Mouse (Mus musculus) ES-E14 (cell line): Measurements from ENCODE around the gene Mical2. TPM values are rescaled to one million over a fixed set of nuclear protein-coding genes. Genes with fewer than 3 reads are reported as not detected.

Experiments used
- DNase-seq: peaks from one replicate; pipeline ENCODE4 v3.0.0-alpha.2; 2013; ENCODE audit warnings: low read depth, low spot score
- H3K27ac ChIP-seq: 2 replicates; pipeline ENCODE4 v1.5.1; 2012; ENCODE audit warnings: low read depth, mild to moderate bottlenecking, low read length, moderate library complexity, mixed read lengths; ENCODE audit not compliant: poor library complexity, insufficient read depth, severe bottlenecking
- H3K36me3 ChIP-seq: 2 replicates; pipeline ENCODE4 v1.6.1; 2012; ENCODE audit warnings: mild to moderate bottlenecking, low read length, moderate library complexity, mixed read lengths; ENCODE audit not compliant: control insufficient read depth, poor library complexity, insufficient read depth, severe bottlenecking
- H3K4me1 ChIP-seq, 2 experiments: fragments of 150-350 bp in 1 of 2; sonication (generic) in 1 of 2; 2 replicates each; pipeline ENCODE4 v1.6.1; 2012; ENCODE audit warnings: low read length in 2 of 2, mild to moderate bottlenecking in 1 of 2, mixed read lengths in 1 of 2; ENCODE audit not compliant: control insufficient read depth in 2 of 2, insufficient read depth in 2 of 2, poor library complexity in 1 of 2
- H3K4me3 ChIP-seq, 2 experiments: fragments of 150-350 bp in 1 of 2; sonication (generic) in 1 of 2; 2 replicates each; pipeline ENCODE4 v1.5.1; 2012; ENCODE audit warnings: low read length in 2 of 2, low read depth in 1 of 2, mild to moderate bottlenecking in 1 of 2, mixed read lengths in 1 of 2; ENCODE audit not compliant: insufficient read depth in 1 of 2, poor library complexity in 1 of 2, severe bottlenecking in 1 of 2
- H3K9ac ChIP-seq: 2 replicates; pipeline ENCODE4 v1.6.1; 2012; ENCODE audit warnings: low read depth, mild to moderate bottlenecking, low read length, mixed read lengths; ENCODE audit not compliant: poor library complexity, insufficient read depth, severe bottlenecking
- H3K9me3 ChIP-seq: fragments of 150-350 bp; sonication (generic); 2 replicates; pipeline ENCODE4 v1.6.1; 2012; ENCODE audit warnings: low read depth, mild to moderate bottlenecking, low read length; ENCODE audit not compliant: control insufficient read depth, insufficient read depth
- CHD2 ChIP-seq: IDR thresholded peaks from 2 replicates; pipeline ENCODE4 v1.6.1; 2014; ENCODE audit warnings: mild to moderate bottlenecking, low read depth, low read length, inconsistent platforms
- HCFC1 ChIP-seq: IDR thresholded peaks from 2 replicates; pipeline ENCODE4 v1.6.1; 2012; ENCODE audit warnings: low read length, inconsistent platforms, borderline replicate concordance; ENCODE audit not compliant: insufficient read depth
- MAFK ChIP-seq: IDR thresholded peaks from 2 replicates; pipeline ENCODE4 v1.6.1; 2014; ENCODE audit warnings: mild to moderate bottlenecking, low read depth, low read length, inconsistent platforms; ENCODE audit not compliant: insufficient read depth
- ZC3H11A ChIP-seq: IDR thresholded peaks from 2 replicates; pipeline ENCODE4 v1.6.1; 2012; ENCODE audit warnings: low read depth, mild to moderate bottlenecking, inconsistent platforms, low read length, borderline replicate concordance
- ZNF384 ChIP-seq: IDR thresholded peaks from 2 replicates; pipeline ENCODE4 v1.6.1; 2012; ENCODE audit warnings: low read depth, low read length, inconsistent platforms
- in situ Hi-C, 2 experiments: fragments of 600-800 bp; cut with MboI; formaldehyde crosslinking; loops; one replicate each; pipeline ENCODE4 v1.15.1; 2025; ENCODE audit warnings: low sequenced_read_pairs in 2 of 2, inconsistent platforms in 1 of 2; ENCODE audit not compliant: unreplicated experiment in 2 of 2
- total RNA-seq: library from RNA; depleted of rRNA; stranded (reverse); fragments of 300-350 nt; gene quantifications from 2 replicates; pipeline ENCODE4 v1.2.3, GENCODE M21; 2012

The Mical2 gene
- total RNA-seq, 1 experiment: 9.9 TPM

DNA sequence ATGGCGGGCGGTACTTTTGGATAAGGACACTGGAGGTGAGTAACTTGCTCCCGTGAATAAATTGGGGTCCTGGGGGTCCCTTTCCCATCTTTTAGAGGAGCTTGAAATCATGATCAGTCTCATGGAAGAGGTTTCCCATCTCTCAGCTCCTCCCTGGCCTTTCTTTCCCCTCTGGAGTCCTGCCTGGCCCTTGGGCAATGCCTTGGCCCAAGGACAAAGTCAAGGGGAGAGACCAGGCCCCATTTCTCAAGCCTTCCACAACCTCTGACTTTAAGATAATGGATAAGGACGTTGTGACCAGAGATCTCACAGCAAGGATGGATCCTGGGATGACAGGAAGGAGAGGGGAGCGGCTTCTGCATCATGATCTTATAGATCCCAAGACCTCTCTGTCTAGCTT, 152.4 kb downstream of the Mical2 start:
- Histone ChIP-seq H3K9me3 (no peaks in the 10 kb centered on the region), H3K27ac (no peak overlapping the region), H3K4me1 (no peaks in the 10 kb centered on the region), H3K4me3 (no peak overlapping the region), H3K36me3 (no peaks in the 10 kb centered on the region), H3K9ac (no peak overlapping the region)
- in situ Hi-C loops: loop anchor here in 1 of 2 experiments (10.0 kb wide), 1 partner anchor 193 kb away; no protein-coding TSS in a partner anchor
- DNase-seq: no peak
- no peak for TF ChIP-seq CHD2
- TF ChIP-seq ZC3H11A: no peak
- TF ChIP-seq ZNF384: no peak
- no peak for TF ChIP-seq HCFC1
- no peak for TF ChIP-seq MAFK

DNA sequence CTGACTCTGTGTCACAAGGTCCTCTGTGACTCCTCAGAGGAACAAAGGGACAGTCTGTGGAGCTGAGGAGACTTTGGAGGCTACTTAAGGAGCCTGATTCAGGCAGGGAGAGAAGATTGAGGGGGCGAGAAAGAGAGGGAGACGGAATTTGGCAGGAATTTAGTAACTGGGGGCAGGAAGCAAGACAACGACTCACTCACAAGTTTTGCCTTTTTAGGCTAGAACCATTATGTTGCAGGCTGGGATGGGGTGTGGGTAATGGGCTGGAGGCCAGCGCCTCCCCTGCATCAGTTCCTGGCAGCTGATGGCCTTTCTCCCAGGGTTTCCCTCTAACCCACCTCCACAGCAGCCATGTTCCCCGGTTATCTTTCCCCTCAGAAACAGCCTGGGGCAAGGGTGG, 152.8 kb downstream of the Mical2 start:
- in situ Hi-C loops: loop anchor here in 1 of 2 experiments (10.0 kb wide), 1 partner anchor 194 kb away; no protein-coding TSS in a partner anchor
- no peaks in the 10 kb centered on the region for H3K9me3 ChIP-seq
- H3K9ac ChIP-seq: no peak overlapping the region
- H3K4me3 ChIP-seq: no peak overlapping the region
- no peaks in the 10 kb centered on the region for H3K36me3 ChIP-seq
- TF ChIP-seq CHD2 (no peak), HCFC1 (no peak), MAFK (no peak), ZNF384 (no peak), ZC3H11A (no peak)
- H3K4me1 ChIP-seq: no peaks in the 10 kb centered on the region
- H3K27ac ChIP-seq: no peak overlapping the region
- no peak for DNase-seq

- TF ChIP-seq ZC3H11A (no peak), ZNF384 (no peak), MAFK (no peak), CHD2 (no peak), HCFC1 (no peak)
- no peak overlapping the region for H3K9ac ChIP-seq
- no peaks in the 10 kb centered on the region for H3K9me3 ChIP-seq
- H3K27ac ChIP-seq: no peak overlapping the region
- no peak for DNase-seq
- in situ Hi-C loops: no loop called here
- H3K36me3 ChIP-seq: no peaks in the 10 kb centered on the region
- H3K4me1 ChIP-seq: no peaks in the 10 kb centered on the region
- H3K4me3 ChIP-seq: no peak overlapping the region
Measured at GRCm38 (mm10) chr7:112386521-112386920, 160.9 kb downstream of the Mical2 start.

DNA sequence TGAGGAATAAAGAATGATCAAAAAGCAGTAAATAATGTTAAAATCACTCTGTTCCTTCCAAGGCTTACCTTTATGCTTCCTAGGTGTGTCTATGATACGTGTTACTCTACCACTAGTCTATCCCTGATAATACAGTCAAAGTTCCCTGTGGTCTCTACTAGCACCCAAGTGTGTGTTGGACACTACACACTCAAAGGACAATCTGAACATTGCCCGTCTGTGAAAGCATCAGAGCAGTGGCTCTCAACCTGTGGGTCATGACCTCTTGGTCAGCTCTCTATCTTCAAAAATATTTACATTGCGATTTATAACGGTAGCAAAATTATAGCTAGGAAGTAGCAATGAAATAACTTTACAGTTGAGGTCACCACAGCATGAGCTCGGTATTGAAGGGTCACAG, 162.2 kb downstream of the Mical2 start:
- TF ChIP-seq HCFC1: no peak
- no peak for TF ChIP-seq ZC3H11A
- no peak for TF ChIP-seq CHD2
- TF ChIP-seq MAFK: no peak
- no peak for TF ChIP-seq ZNF384
- Histone ChIP-seq H3K9me3 (no peaks in the 10 kb centered on the region), H3K4me3 (no peak overlapping the region), H3K9ac (no peak overlapping the region), H3K4me1 (no peaks in the 10 kb centered on the region), H3K36me3 (no peaks in the 10 kb centered on the region), H3K27ac (no peak overlapping the region)
- in situ Hi-C loops: no loop called here
- no peak for DNase-seq

DNA sequence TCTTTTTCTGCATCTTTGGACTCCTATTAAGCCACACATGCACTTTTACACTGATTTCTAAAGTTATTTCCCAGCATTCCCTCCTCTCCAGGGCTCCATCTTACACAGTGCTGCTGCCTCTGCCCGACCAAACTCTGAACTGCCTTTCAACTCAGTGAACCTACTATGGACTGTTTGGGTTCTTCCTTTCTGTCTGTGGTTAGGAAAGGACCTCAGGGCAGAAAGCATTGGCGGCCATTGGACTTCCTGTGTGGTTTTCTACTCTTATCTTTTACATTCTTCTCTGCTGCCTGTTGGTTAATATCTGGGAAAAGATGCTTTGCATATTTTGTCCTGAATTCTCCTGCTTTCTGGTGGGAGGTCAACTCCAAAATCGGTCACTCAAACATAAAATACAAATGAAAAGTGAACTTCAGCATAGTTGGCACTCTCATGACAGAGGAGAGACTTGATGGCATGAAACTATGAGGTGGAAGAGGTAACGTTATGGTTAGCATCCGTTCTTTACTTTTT, 162.8 kb downstream of the Mical2 start:
- DNase-seq: no peak
- Histone ChIP-seq H3K4me1 (no peaks in the 10 kb centered on the region), H3K27ac (no peak overlapping the region), H3K9ac (no peak overlapping the region), H3K36me3 (no peaks in the 10 kb centered on the region), H3K4me3 (no peak overlapping the region), H3K9me3 (no peaks in the 10 kb centered on the region)
- in situ Hi-C loops: no loop called here
- TF ChIP-seq ZNF384 (no peak), CHD2 (no peak), HCFC1 (no peak), ZC3H11A (no peak), MAFK (no peak)
